Mouse (Mus musculus) intestine, embryonic 14.5 days (tissue): ENCODE results near the gene Piwil4. TPM values are rescaled to one million over a fixed set of nuclear protein-coding genes. Genes with fewer than 3 reads are reported as not detected.
"Not testable (repeated sequence)": the region's sequence is repeated elsewhere in the genome, so short reads cannot be mapped to it uniquely, and the experiment has no call there.

Experiments
- ATAC-seq: fragments of 200-750 bp; cut with Nextera tagmentation; replicated peaks from 2 replicates; pipeline ENCODE4 v1.8.0; 2017; ENCODE audit warnings: low read depth, moderate number of reproducible peaks, moderate TSS enrichment, moderate library complexity; ENCODE audit not compliant: low FRiP score, low TSS enrichment
- DNase-seq: peaks from one replicate; pipeline ENCODE4 v3.0.0-alpha.2; 2018; ENCODE audit warnings: low spot score
- H3K27ac ChIP-seq: fragments of 300-500 bp; sonication (generic); 2 replicates; pipeline ENCODE4 v1.5.1; 2014; ENCODE audit warnings: low read depth, mild to moderate bottlenecking, control low read depth
- H3K27me3 ChIP-seq: fragments of 300-500 bp; sonication (generic); replicated peaks from 2 replicates; pipeline ENCODE4 v1.6.1; 2014; ENCODE audit warnings: low read length, control low read depth; ENCODE audit not compliant: control insufficient read depth, insufficient read depth
- H3K36me3 ChIP-seq: fragments of 300-500 bp; sonication (generic); 2 replicates; pipeline ENCODE4 v1.6.1; 2014; ENCODE audit warnings: low read length, control low read depth; ENCODE audit not compliant: control insufficient read depth, insufficient read depth
- H3K4me1 ChIP-seq: fragments of 300-500 bp; sonication (generic); replicated peaks from 2 replicates; pipeline ENCODE4 v1.6.1; 2014; ENCODE audit warnings: low read length, control low read depth, mixed read lengths; ENCODE audit not compliant: control insufficient read depth, insufficient read depth
- H3K4me2 ChIP-seq: fragments of 300-500 bp; sonication (generic); 2 replicates; pipeline ENCODE4 v1.6.1; 2014; ENCODE audit warnings: low read length
- H3K4me3 ChIP-seq: fragments of 300-500 bp; sonication (generic); 2 replicates; pipeline ENCODE4 v1.5.1; 2014; ENCODE audit warnings: low read depth, low read length, control low read depth, mixed read lengths
- H3K9ac ChIP-seq: fragments of 300-500 bp; sonication (generic); 2 replicates; pipeline ENCODE4 v1.6.1; 2014; ENCODE audit warnings: mild to moderate bottlenecking, low read length
- H3K9me3 ChIP-seq: fragments of 300-500 bp; sonication (generic); 2 replicates; pipeline ENCODE4 v1.6.1; 2016; ENCODE audit warnings: low read length, control low read depth; ENCODE audit not compliant: control insufficient read depth
- WGBS: fragments of 180-500 bp; shearing (Covaris S2); extraction: QIAGEN DNeasy Blood & Tissue Kit; methylation state at CpG from one replicate; pipeline ENCODE4 v1.1.7; 2014; 5-methylcytosine and 5-hydroxymethylcytosine counted together
- polyA plus RNA-seq: library from polyadenylated mRNA; unstranded; fragments of >200 nt; fragmentation: Nextera tagmentation; extraction: Ambion mirVana; gene quantifications from 2 replicates; pipeline ENCODE4 v1.2.1, GENCODE M21; 2014

The Piwil4 gene
- polyA plus RNA-seq, 1 experiment from 2014 or later, result 0.49 TPM

- not testable (repeated sequence) for H3K4me1 ChIP-seq, ATAC-seq, H3K36me3 ChIP-seq, H3K4me2 ChIP-seq, H3K27me3 ChIP-seq, H3K9ac ChIP-seq, H3K9me3 ChIP-seq, DNase-seq, H3K4me3 ChIP-seq, H3K27ac ChIP-seq
- WGBS, result 51% methylated on average over 5 of the region's 5 CpGs
Observed at GRCm38 (mm10) chr9:14671965-14672364, 68.6 kb downstream of the Piwil4 start.

GRCm38 (mm10) chr9:14668382-14668781 lies 72.2 kb downstream of the Piwil4 start:
- no peaks in the 10 kb centered on the region for H3K4me1 ChIP-seq
- H3K4me3 ChIP-seq, result no peak overlapping the region
- 69% methylated on average over 3 of the region's 3 CpGs for WGBS
- no peak overlapping the region for H3K27ac ChIP-seq
- no peak overlapping the region for H3K4me2 ChIP-seq
- no peak overlapping the region for H3K9ac ChIP-seq
- H3K9me3 ChIP-seq, result no peaks in the 10 kb centered on the region
- H3K36me3 ChIP-seq, result no peaks in the 10 kb centered on the region
- no peaks in the 10 kb centered on the region for H3K27me3 ChIP-seq
- DNase-seq (no peak), ATAC-seq (no peak)

GRCm38 (mm10) chr9:14666071-14666470 lies 74.5 kb downstream of the Piwil4 start:
- Histone ChIP-seq H3K4me2 (no peak overlapping the region), H3K36me3 (no peaks in the 10 kb centered on the region), H3K27ac (no peak overlapping the region), H3K27me3 (no peaks in the 10 kb centered on the region), H3K9me3 (no peaks in the 10 kb centered on the region), H3K4me3 (no peak overlapping the region), H3K4me1 (no peaks in the 10 kb centered on the region), H3K9ac (no peak overlapping the region)
- WGBS, result 86% methylated on average over 3 of the region's 3 CpGs
- DNase-seq, result no peak
- no peak for ATAC-seq

GRCm38 (mm10) chr9:14663591-14663990 lies 76.9 kb downstream of the Piwil4 start:
- WGBS, result 86% methylated on average over 2 of the region's 2 CpGs

GRCm38 (mm10) chr9:14662876-14663275 lies 77.7 kb downstream of the Piwil4 start:
- H3K4me2 ChIP-seq, result no peak overlapping the region
- no peaks in the 10 kb centered on the region for H3K9me3 ChIP-seq
- H3K36me3 ChIP-seq, result no peaks in the 10 kb centered on the region
- DNase-seq (no peak), ATAC-seq (no peak)
- no peak overlapping the region for H3K9ac ChIP-seq
- no peak overlapping the region for H3K4me3 ChIP-seq
- H3K27me3 ChIP-seq, result no peaks in the 10 kb centered on the region
- 68% methylated on average over 7 of the region's 7 CpGs for WGBS
- no peak overlapping the region for H3K27ac ChIP-seq
- no peaks in the 10 kb centered on the region for H3K4me1 ChIP-seq

More at GRCm38 (mm10) chr9:14663591-14663990, 76.9 kb downstream of the Piwil4 start:
- Histone ChIP-seq H3K9me3 (no peaks in the 10 kb centered on the region), H3K27me3 (no peaks in the 10 kb centered on the region), H3K4me1 (no peaks in the 10 kb centered on the region), H3K36me3 (no peaks in the 10 kb centered on the region), H3K4me2 (no peak overlapping the region), H3K27ac (no peak overlapping the region), H3K4me3 (no peak overlapping the region), H3K9ac (no peak overlapping the region)
- ATAC-seq, result no peak
- no peak for DNase-seq

- no peaks in the 10 kb centered on the region for H3K36me3 ChIP-seq
- no peaks in the 10 kb centered on the region for H3K4me1 ChIP-seq
- ATAC-seq (no peak), DNase-seq (no peak)
- H3K9me3 ChIP-seq, result no peaks in the 10 kb centered on the region
- H3K4me2 ChIP-seq, result no peak overlapping the region
- 80% methylated on average over 9 of the region's 9 CpGs for WGBS
- H3K27ac ChIP-seq, result no peak overlapping the region
- H3K4me3 ChIP-seq, result no peak overlapping the region
- no peaks in the 10 kb centered on the region for H3K27me3 ChIP-seq
- H3K9ac ChIP-seq, result no peak overlapping the region
Observed at GRCm38 (mm10) chr9:14662138-14662537, 78.4 kb downstream of the Piwil4 start.

- Histone ChIP-seq H3K4me3 (no peak overlapping the region), H3K9ac (no peak overlapping the region), H3K9me3 (no peaks in the 10 kb centered on the region), H3K36me3 (no peaks in the 10 kb centered on the region), H3K4me1 (no peaks in the 10 kb centered on the region), H3K4me2 (no peak overlapping the region), H3K27me3 (no peaks in the 10 kb centered on the region), H3K27ac (no peak overlapping the region)
- ATAC-seq (no peak), DNase-seq (no peak)
- 41% methylated on average over 2 of the region's 2 CpGs for WGBS
Observed at GRCm38 (mm10) chr9:14657926-14658325, 82.6 kb downstream of the Piwil4 start.

- Histone ChIP-seq H3K27me3 (no peaks in the 10 kb centered on the region), H3K4me3 (no peak overlapping the region), H3K9me3 (no peaks in the 10 kb centered on the region), H3K4me1 (no peaks in the 10 kb centered on the region), H3K4me2 (no peak overlapping the region), H3K9ac (no peak overlapping the region), H3K36me3 (no peaks in the 10 kb centered on the region), H3K27ac (no peak overlapping the region)
- no peak for DNase-seq
- no peak for ATAC-seq
- 71% methylated on average over 2 of the region's 2 CpGs for WGBS
Observed at GRCm38 (mm10) chr9:14654010-14654409, 86.5 kb downstream of the Piwil4 start.

- 67% methylated on average over 1 of the region's 1 CpGs for WGBS
Observed at GRCm38 (mm10) chr9:14652761-14653160, 87.8 kb downstream of the Piwil4 start.

More at GRCm38 (mm10) chr9:14652761-14653160, 87.8 kb downstream of the Piwil4 start:
- Histone ChIP-seq H3K36me3 (no peaks in the 10 kb centered on the region), H3K4me2 (no peak overlapping the region), H3K9ac (no peak overlapping the region), H3K9me3 (no peaks in the 10 kb centered on the region), H3K27me3 (no peaks in the 10 kb centered on the region), H3K27ac (no peak overlapping the region), H3K4me3 (no peak overlapping the region), H3K4me1 (no peaks in the 10 kb centered on the region)
- DNase-seq, result no peak
- ATAC-seq, result no peak
